Mouse (Mus musculus) brain, embryonic 14.5 days (tissue): ENCODE data around the gene Sgpp1. TPM values are rescaled to one million over a fixed set of nuclear protein-coding genes. Genes with fewer than 3 reads are reported as not detected.

Source experiments
- DNase-seq: peaks from one replicate; pipeline ENCODE4 v3.0.0-alpha.2; 2011; ENCODE audit warnings: low read depth
- CTCF ChIP-seq: fragments of 200-500 bp; IDR thresholded peaks from 2 replicates; pipeline ENCODE4 v1.5.1; 2012; ENCODE audit warnings: inconsistent platforms, mild to moderate bottlenecking, moderate library complexity, borderline replicate concordance; ENCODE audit not compliant: insufficient read depth, insufficient read length; ENCODE audit errors: extremely low read depth
- POLR2A ChIP-seq: fragments of 200-500 bp; IDR thresholded peaks from 2 replicates; pipeline ENCODE4 v1.6.1; 2012; ENCODE audit warnings: mild to moderate bottlenecking, inconsistent platforms, borderline replicate concordance; ENCODE audit not compliant: poor library complexity, insufficient read depth, insufficient read length, severe bottlenecking; ENCODE audit errors: extremely low read depth
- polyA plus RNA-seq: library from polyadenylated mRNA; depleted of rRNA; stranded (reverse); fragments of >200 nt; gene quantifications from 2 replicates; pipeline ENCODE4 v1.2.3, GENCODE M21; 2012; rRNA removed

Gene Sgpp1
- polyA plus RNA-seq = 13.2 TPM in 2 replicates

DNA sequence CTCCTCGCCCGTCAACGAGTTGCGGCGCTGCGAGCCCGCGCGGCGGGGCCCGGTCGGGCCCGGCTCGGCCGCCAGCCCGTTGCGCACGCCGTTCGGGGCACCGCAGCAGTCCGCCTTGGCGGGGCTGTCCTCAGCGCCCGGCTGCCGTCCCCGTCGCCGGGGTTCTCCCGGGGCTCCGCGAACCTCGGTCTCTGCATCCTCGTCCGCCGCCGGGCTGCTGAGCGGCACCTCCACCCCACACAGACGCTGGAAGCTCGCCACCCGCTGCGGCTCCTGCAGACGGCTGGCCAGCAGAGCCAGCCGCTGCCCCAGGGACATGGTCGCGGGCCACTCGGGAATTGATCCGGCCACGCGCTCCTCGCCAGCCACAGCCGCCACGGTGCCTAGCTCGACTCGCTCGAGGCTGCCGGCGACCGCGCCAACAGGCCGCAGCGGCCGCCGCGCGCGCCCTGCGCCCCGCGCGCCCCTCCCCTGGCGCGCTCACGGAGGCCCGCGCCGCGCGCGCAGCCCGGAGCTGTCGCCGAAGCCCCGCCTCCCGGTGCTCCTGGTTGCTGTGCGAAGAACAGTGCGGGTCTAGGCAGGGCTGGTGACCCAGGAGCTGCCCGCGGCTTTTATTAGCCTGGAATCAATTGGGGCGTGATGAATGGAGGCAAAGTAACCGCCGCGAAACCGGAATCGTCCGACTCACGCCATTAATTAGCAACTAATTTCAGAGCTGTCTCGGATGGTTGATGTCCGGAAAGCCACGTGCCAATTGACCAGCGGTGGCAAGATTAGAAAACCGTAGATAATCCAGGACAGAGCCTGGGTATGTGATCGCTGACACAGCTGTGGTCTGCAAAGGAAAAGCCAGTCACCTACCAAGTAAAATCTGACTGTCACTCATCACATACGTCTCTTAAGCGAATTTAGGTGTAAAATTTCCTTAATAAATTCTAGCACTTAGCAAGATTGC is at the start of gene Sgpp1:
TSS of gene Sgpp1 (minus strand) at position 484 of the 955 bp plus-strand sequence.
- no peak for TF ChIP-seq CTCF
- peak; percentile 98 for TF ChIP-seq POLR2A
- DNase-seq = peak; percentile 94

- no peak for TF ChIP-seq POLR2A
- no peak for TF ChIP-seq CTCF
- no peak for DNase-seq
Observed at GRCm38 (mm10) chr12:75784271-75784751, 48.8 kb upstream of the Sgpp1 start.

DNA sequence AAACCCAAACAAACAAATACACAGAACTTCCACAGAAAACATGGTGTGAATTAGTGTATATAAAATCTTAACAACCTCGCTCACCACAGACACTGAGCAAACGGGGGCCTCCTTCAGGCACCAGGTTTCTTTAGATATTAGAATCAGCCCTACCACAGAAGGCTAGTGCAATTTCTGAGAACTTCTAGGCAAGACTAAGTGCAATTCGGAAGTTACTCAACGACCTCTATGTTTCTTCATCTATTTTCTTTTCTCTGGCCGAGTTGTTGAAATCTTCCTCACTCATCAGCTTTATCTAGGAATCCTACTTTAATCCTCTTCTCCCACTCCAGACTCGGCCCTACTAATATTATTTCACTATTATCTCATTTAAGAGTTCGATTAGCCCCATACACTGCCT is 46.5 kb upstream of the Sgpp1 start:
- no peak for TF ChIP-seq CTCF
- TF ChIP-seq POLR2A = no peak
- DNase-seq = no peak

- no peak for TF ChIP-seq CTCF
- no peak for TF ChIP-seq POLR2A
- no peak for DNase-seq
Observed at GRCm38 (mm10) chr12:75781445-75781844, 45.9 kb upstream of the Sgpp1 start.

- TF ChIP-seq CTCF (peak; percentile 58; the same call in 1 of the 2 replicates), POLR2A (no peak)
- DNase-seq = peak; percentile 26
Observed at GRCm38 (mm10) chr12:75772424-75773034, 37.0 kb upstream of the Sgpp1 start.

DNA sequence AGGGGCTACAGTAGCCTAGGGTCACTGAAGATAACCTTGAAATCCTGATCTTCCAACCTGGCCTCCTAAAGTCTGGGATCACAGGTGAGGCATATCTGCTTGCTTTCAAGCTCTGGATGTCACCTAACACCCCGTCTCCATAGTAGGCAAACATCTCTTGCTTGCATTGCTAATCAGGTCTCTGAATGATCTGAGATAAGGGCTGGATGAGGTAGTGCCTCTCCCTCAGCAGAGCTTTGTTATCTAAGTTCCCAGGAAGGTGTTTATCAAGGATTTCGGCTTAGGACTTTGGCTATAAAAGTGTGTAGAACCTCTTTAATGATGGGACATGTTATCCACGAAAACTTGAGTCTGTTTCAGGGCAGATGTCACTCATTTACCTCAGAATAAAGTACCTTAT is 35.9 kb upstream of the Sgpp1 start:
- TF ChIP-seq POLR2A (no peak), CTCF (no peak)
- no peak for DNase-seq

DNA sequence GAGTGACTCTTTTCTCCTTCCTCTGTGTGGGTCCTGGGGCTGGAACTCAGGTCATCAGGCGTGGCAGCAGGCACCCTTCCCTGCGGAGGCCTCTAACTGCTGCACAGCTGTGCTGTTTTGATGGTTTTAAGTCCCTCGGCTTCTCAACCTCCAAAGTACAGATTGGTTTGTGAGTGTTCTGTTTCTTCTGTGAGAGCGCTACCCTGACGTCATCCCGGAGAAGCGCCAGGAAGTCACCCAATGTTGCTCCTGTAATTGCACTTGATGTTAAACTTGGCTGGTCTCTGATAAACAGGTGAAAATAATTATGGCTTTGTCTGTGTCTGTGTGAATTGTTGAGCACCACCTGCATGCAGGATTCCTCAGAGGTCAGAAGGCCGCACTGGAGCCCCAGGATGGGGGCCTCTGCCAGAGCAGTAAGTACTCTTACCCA is 31.4 kb upstream of the Sgpp1 start:
- TF ChIP-seq CTCF (no peak), POLR2A (no peak)
- DNase-seq = peak; percentile 8

DNA sequence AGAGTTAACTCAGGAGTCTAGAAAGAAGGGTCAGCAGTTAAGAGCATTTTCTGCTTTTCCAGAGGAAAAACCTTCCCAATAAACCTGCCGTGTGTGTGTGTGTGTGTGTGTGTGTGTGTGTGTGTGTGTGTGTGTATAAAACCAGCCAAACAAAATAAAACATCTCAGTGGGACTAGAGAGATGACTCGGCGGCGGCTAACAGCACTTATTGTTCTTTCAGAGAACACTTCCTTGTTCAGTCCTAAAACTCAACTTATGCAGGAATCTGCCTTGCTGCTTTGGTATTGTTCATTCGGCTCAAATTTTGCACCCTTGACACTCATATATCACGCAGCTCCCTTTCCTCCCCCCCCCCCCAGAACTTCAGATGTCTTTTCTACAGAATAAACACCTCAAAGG is 30.9 kb upstream of the Sgpp1 start:
- DNase-seq = no peak
- TF ChIP-seq POLR2A (no peak), CTCF (no peak)

DNA sequence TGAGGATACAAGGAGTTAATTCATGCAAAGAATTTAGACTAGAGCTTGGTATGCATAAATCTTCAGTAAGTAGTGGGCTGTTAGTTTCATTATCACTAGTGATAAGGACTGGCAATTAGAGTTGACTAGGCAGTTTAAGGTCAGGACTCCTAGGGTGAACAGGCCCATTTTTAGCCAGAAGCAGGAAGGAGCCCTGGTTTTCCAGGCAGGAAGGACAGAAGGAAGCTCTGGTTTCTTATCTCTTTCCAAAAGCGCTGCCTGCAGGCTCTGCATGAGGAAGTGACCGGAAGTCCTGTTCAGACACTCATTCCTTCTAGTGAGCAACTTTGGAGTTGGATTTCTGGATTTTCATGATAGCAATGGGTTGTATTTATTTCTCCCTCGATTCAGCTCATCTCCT is 30.2 kb upstream of the Sgpp1 start:
- TF ChIP-seq POLR2A = no peak
- no peak for TF ChIP-seq CTCF
- DNase-seq = no peak

DNA sequence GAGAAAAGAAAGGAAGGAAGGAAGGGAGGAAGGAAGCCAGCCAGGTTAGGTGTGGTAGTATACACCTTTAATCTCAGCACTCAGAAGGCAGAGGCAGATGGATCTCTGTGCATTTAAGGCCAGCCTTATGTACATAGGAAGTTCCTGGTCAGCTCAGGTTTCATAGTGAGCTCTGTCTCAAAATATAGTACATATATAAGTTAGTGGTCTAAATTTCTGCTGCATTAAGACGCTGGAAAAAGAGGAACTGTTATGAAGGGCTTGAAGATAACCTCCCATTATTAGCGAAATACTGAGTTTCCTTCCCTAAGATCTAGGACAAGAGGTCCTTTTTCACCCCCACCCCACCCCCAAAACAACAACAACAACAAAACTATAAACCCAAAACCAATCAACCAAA is 20.9 kb upstream of the Sgpp1 start:
- TF ChIP-seq POLR2A (no peak), CTCF (no peak)
- DNase-seq = no peak

- no peak for DNase-seq
- TF ChIP-seq CTCF = no peak
Observed at GRCm38 (mm10) chr12:75753730-75754129, 18.2 kb upstream of the Sgpp1 start.
